ENCODE assay signal across 9 mouse cellular contexts in the genomic region with DNA sequence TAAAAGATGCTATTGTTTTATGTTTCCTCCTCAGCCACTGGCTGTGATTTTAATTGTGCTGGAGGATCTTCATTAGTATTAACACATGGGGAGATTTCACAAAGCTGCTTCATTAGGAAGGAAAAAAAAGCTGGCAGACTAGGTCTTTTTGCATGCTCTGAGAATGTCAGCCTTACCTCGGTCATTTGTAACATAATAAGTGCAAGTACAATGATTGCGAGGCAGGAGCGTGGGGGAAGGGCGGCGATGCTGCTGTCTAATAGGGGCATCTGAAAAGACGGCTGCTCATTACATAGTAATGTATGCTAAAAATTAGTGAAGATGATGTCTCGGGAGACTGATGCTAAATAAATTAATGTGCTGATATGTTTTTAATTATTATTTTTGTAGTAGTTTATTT.
A peak's percentile ranks its signal among the peaks of the same experiment; 100 is the strongest.
DNase-seq lines count a peak whose midpoint lies in the region; ATAC-seq lines count a peak whose summit lies in the region.
"Had no signal": no experiment of that assay in that cellular context is flagged by ENCODE, and none has a peak within 500 bp of the region (broad histone marks: within the 10 kb centered on the region; RNA-seq: fewer than 3 reads in every experiment).

No protein-coding gene starts in this region.

- H3K9ac ChIP-seq in kidney, embryonic 14.5 days (ENCODE audit: low read depth, low read length), result no peak overlapping the region; the same call in 1 of the 2 replicates
- H3K9ac ChIP-seq in liver, embryonic 15.5 days, result no peak overlapping the region

- no peak for ATAC-seq in kidney, embryonic 14.5 days (ENCODE audit: low FRiP score, low TSS enrichment)
- no peak for ATAC-seq in liver, embryonic 15.5 days (ENCODE audit: insufficient read depth)
- ATAC-seq in granulocyte monocyte progenitor cell, adult 5-6 weeks (replicated peaks; ENCODE audit: poor library complexity, severe bottlenecking), result no peak
- ATAC-seq: Patski had no signal

- 23% methylated on average over 7 of the region's 7 CpGs for WGBS in kidney, embryonic 14.5 days
- 60% methylated on average over 7 of the region's 7 CpGs for WGBS in liver, embryonic 15.5 days (ENCODE audit: insufficient replicate concordance)

- H3K9me3 ChIP-seq in kidney, embryonic 14.5 days (ENCODE audit: control insufficient read depth, low read length), result no peaks in the 10 kb centered on the region
- no peaks in the 10 kb centered on the region for H3K9me3 ChIP-seq in liver, embryonic 15.5 days (replicated peaks)

- H3K36me3 ChIP-seq in kidney, embryonic 14.5 days (ENCODE audit: control insufficient read depth, insufficient read depth, low read length), result no peaks in the 10 kb centered on the region
- no peaks in the 10 kb centered on the region for H3K36me3 ChIP-seq in liver, embryonic 15.5 days (replicated peaks)

- no peaks in the 10 kb centered on the region for H3K27me3 ChIP-seq in kidney, embryonic 14.5 days (ENCODE audit: control insufficient read depth, insufficient read depth, low read length)
- no peaks in the 10 kb centered on the region for H3K27me3 ChIP-seq in liver, embryonic 15.5 days
- H3K27me3 ChIP-seq: Patski had no signal

- H3K4me1 ChIP-seq in kidney, embryonic 14.5 days (ENCODE audit: control insufficient read depth, insufficient read depth, low read length), result peaks cover 18% of the 10 kb centered on the region
- peaks cover 22% of the 10 kb centered on the region for H3K4me1 ChIP-seq in liver, embryonic 15.5 days (replicated peaks)

- peak overlapping the region; percentile 62 for H3K4me2 ChIP-seq in kidney, embryonic 14.5 days (replicated peaks; ENCODE audit: low read depth, low read length)
- peak overlapping the region; percentile 40 for H3K4me2 ChIP-seq in liver, embryonic 15.5 days

- H3K27ac ChIP-seq in kidney, embryonic 14.5 days (ENCODE audit: low read depth, low read length), result no peak overlapping the region
- H3K27ac ChIP-seq in liver, embryonic 15.5 days (replicated peaks), result no peak overlapping the region

- H3K4me3 ChIP-seq in kidney, embryonic 14.5 days (ENCODE audit: low read length), result peak overlapping the region; percentile 17; the same call in 1 of the 2 replicates
- no peak overlapping the region; the same call in 1 of the 2 replicates for H3K4me3 ChIP-seq in liver, embryonic 15.5 days (replicated peaks)

- no peak for DNase-seq in kidney, adult 11 months
- peak; percentile 42 for DNase-seq in embryo, embryonic 9.5 days (ENCODE audit: extremely low spot score)
- peak; percentile 39 for DNase-seq in heart, postnatal 4 days
- DNase-seq in thymus, postnatal 0 days (ENCODE audit: low spot score), result no peak
- DNase-seq in right cerebral cortex, adult 18-20 months, result no peak

Comparison
In these comparisons a context has a peak if more than half of its experiments do, and no peak if none do; other contexts are left out.
1. DNase-seq: peak in embryo, embryonic 9.5 days (single experiment) and heart, postnatal 4 days (single experiment); none in kidney, adult 11 months (single experiment), thymus, postnatal 0 days (single experiment) and right cerebral cortex, adult 18-20 months (single experiment).